Mouse (Mus musculus) ES-E14 (cell line): ENCODE measurements around the gene Hephl1. TPM values are rescaled to one million over a fixed set of nuclear protein-coding genes. Genes with fewer than 3 reads are reported as not detected.

ENCODE experiments used
- DNase-seq: peaks from one replicate; pipeline ENCODE4 v3.0.0-alpha.2; 2013; ENCODE audit warnings: low read depth, low spot score
- H3K27ac ChIP-seq: 2 replicates; pipeline ENCODE4 v1.5.1; 2012; ENCODE audit warnings: low read depth, mild to moderate bottlenecking, low read length, moderate library complexity, mixed read lengths; ENCODE audit not compliant: poor library complexity, insufficient read depth, severe bottlenecking
- H3K36me3 ChIP-seq: 2 replicates; pipeline ENCODE4 v1.6.1; 2012; ENCODE audit warnings: mild to moderate bottlenecking, low read length, moderate library complexity, mixed read lengths; ENCODE audit not compliant: control insufficient read depth, poor library complexity, insufficient read depth, severe bottlenecking
- H3K4me1 ChIP-seq, 2 experiments: fragments of 150-350 bp in 1 of 2; sonication (generic) in 1 of 2; 2 replicates each; pipeline ENCODE4 v1.6.1; 2012; ENCODE audit warnings: low read length in 2 of 2, mild to moderate bottlenecking in 1 of 2, mixed read lengths in 1 of 2; ENCODE audit not compliant: control insufficient read depth in 2 of 2, insufficient read depth in 2 of 2, poor library complexity in 1 of 2
- H3K4me3 ChIP-seq, 2 experiments: fragments of 150-350 bp in 1 of 2; sonication (generic) in 1 of 2; 2 replicates each; pipeline ENCODE4 v1.5.1; 2012; ENCODE audit warnings: low read length in 2 of 2, low read depth in 1 of 2, mild to moderate bottlenecking in 1 of 2, mixed read lengths in 1 of 2; ENCODE audit not compliant: insufficient read depth in 1 of 2, poor library complexity in 1 of 2, severe bottlenecking in 1 of 2
- H3K9ac ChIP-seq: 2 replicates; pipeline ENCODE4 v1.6.1; 2012; ENCODE audit warnings: low read depth, mild to moderate bottlenecking, low read length, mixed read lengths; ENCODE audit not compliant: poor library complexity, insufficient read depth, severe bottlenecking
- H3K9me3 ChIP-seq: fragments of 150-350 bp; sonication (generic); 2 replicates; pipeline ENCODE4 v1.6.1; 2012; ENCODE audit warnings: low read depth, mild to moderate bottlenecking, low read length; ENCODE audit not compliant: control insufficient read depth, insufficient read depth
- CHD2 ChIP-seq: IDR thresholded peaks from 2 replicates; pipeline ENCODE4 v1.6.1; 2014; ENCODE audit warnings: mild to moderate bottlenecking, low read depth, low read length, inconsistent platforms
- HCFC1 ChIP-seq: IDR thresholded peaks from 2 replicates; pipeline ENCODE4 v1.6.1; 2012; ENCODE audit warnings: low read length, inconsistent platforms, borderline replicate concordance; ENCODE audit not compliant: insufficient read depth
- MAFK ChIP-seq: IDR thresholded peaks from 2 replicates; pipeline ENCODE4 v1.6.1; 2014; ENCODE audit warnings: mild to moderate bottlenecking, low read depth, low read length, inconsistent platforms; ENCODE audit not compliant: insufficient read depth
- ZC3H11A ChIP-seq: IDR thresholded peaks from 2 replicates; pipeline ENCODE4 v1.6.1; 2012; ENCODE audit warnings: low read depth, mild to moderate bottlenecking, inconsistent platforms, low read length, borderline replicate concordance
- ZNF384 ChIP-seq: IDR thresholded peaks from 2 replicates; pipeline ENCODE4 v1.6.1; 2012; ENCODE audit warnings: low read depth, low read length, inconsistent platforms
- in situ Hi-C, 2 experiments: fragments of 600-800 bp; cut with MboI; formaldehyde crosslinking; loops; one replicate each; pipeline ENCODE4 v1.15.1; 2025; ENCODE audit warnings: low sequenced_read_pairs in 2 of 2, inconsistent platforms in 1 of 2; ENCODE audit not compliant: unreplicated experiment in 2 of 2
- total RNA-seq: library from RNA; depleted of rRNA; stranded (reverse); fragments of 300-350 nt; gene quantifications from 2 replicates; pipeline ENCODE4 v1.2.3, GENCODE M21; 2012

Hephl1 gene
- total RNA-seq, 1 experiment: 0.09 TPM

GRCm38 (mm10) chr9:15044391-15045083 is 67.4 kb downstream of the Hephl1 start:
- in situ Hi-C loops: no loop called here
- no peak for TF ChIP-seq CHD2
- no peak for TF ChIP-seq ZC3H11A
- TF ChIP-seq MAFK: no peak
- TF ChIP-seq HCFC1: no peak
- no peak for TF ChIP-seq ZNF384
- peaks cover 0 to 2% of the 10 kb centered on the region in 2 experiments; a peak in 1 of 4 replicates for H3K4me1 ChIP-seq
- peak overlapping the region; percentile 81 to 91 for H3K4me3 ChIP-seq
- H3K27ac ChIP-seq: no peak overlapping the region
- no peaks in the 10 kb centered on the region for H3K36me3 ChIP-seq
- peak overlapping the region; percentile 78 for H3K9ac ChIP-seq
- no peak for DNase-seq
- H3K9me3 ChIP-seq: no peaks in the 10 kb centered on the region

- no peak for TF ChIP-seq MAFK
- no peak for TF ChIP-seq HCFC1
- no peak for TF ChIP-seq ZC3H11A
- TF ChIP-seq ZNF384: no peak
- no peak for TF ChIP-seq CHD2
- Histone ChIP-seq H3K36me3 (no peaks in the 10 kb centered on the region), H3K9ac (no peak overlapping the region), H3K27ac (no peak overlapping the region), H3K4me3 (no peak overlapping the region), H3K4me1 (peaks cover 0 to 2% of the 10 kb centered on the region in 2 experiments; a peak in 1 of 4 replicates), H3K9me3 (no peaks in the 10 kb centered on the region)
- no peak for DNase-seq
- in situ Hi-C loops: no loop called here
Measured at GRCm38 (mm10) chr9:15041556-15041955, 70.4 kb downstream of the Hephl1 start.

DNA sequence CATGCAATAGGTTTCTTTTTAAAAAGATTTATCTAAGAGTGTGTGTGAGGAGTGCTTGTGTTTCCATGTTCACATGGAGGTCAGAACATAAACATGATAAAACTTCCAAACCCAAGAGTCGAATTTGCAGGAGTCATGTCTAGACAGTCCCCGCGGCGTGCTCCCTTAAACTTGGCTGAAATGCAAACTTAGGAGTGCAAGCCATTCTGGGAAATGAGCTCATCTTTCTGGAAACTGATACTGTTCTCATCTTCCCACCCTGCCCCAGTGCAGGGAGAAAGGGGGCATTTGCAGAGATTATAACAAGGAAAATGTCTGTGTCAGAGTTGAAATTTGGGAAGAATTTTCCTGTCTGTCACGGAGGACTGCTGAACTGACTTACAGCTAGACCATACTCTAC is 72.1 kb downstream of the Hephl1 start:
- H3K36me3 ChIP-seq: no peaks in the 10 kb centered on the region
- no peak for DNase-seq
- H3K9me3 ChIP-seq: no peaks in the 10 kb centered on the region
- TF ChIP-seq ZNF384: no peak
- no peak for TF ChIP-seq CHD2
- no peak for TF ChIP-seq ZC3H11A
- TF ChIP-seq MAFK: no peak
- TF ChIP-seq HCFC1: no peak
- H3K4me1 ChIP-seq: peaks cover 0 to 2% of the 10 kb centered on the region in 2 experiments; a peak in 1 of 4 replicates
- in situ Hi-C loops: no loop called here
- H3K4me3 ChIP-seq: no peak overlapping the region
- H3K27ac ChIP-seq: no peak overlapping the region
- no peak overlapping the region for H3K9ac ChIP-seq

DNA sequence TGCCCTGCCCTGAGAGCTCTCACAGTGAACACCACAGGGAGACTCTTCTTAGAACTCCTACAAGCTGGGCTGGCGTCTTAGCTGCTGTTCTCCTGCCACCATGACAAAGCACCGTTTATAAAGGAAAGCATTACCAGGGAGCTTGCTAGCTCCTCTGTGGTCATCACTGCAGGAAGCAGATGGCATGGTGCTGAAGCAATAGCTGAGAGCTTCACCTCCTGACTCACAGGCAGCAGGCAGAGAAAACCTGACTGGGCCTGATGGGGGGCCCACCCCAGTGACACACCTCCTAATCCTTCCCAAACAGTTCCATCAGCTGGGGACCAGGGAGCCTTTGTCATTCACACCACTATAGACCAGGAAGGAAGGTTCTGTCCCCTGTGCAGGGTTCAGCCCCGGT is 74.2 kb downstream of the Hephl1 start:
- in situ Hi-C loops: no loop called here
- Histone ChIP-seq H3K27ac (no peak overlapping the region), H3K4me1 (peaks cover 0 to 5% of the 10 kb centered on the region in 2 experiments; a peak in 1 of 4 replicates), H3K9ac (no peak overlapping the region), H3K9me3 (no peaks in the 10 kb centered on the region), H3K36me3 (no peaks in the 10 kb centered on the region; the same call in 1 of the 2 replicates), H3K4me3 (no peak overlapping the region)
- no peak for TF ChIP-seq MAFK
- TF ChIP-seq CHD2: no peak
- no peak for TF ChIP-seq ZNF384
- no peak for TF ChIP-seq HCFC1
- no peak for TF ChIP-seq ZC3H11A
- no peak for DNase-seq
